Mouse (Mus musculus) kidney, adult 18-20 months (tissue): ENCODE data around the gene Lzts2.
"Not testable (repeated sequence)": the region's sequence is repeated elsewhere in the genome, so short reads cannot be mapped to it uniquely, and the experiment has no call there.

ENCODE experiments used
- DNase-seq: peaks from one replicate; pipeline ENCODE4 v3.0.0; 2021

The Lzts2 gene

DNA sequence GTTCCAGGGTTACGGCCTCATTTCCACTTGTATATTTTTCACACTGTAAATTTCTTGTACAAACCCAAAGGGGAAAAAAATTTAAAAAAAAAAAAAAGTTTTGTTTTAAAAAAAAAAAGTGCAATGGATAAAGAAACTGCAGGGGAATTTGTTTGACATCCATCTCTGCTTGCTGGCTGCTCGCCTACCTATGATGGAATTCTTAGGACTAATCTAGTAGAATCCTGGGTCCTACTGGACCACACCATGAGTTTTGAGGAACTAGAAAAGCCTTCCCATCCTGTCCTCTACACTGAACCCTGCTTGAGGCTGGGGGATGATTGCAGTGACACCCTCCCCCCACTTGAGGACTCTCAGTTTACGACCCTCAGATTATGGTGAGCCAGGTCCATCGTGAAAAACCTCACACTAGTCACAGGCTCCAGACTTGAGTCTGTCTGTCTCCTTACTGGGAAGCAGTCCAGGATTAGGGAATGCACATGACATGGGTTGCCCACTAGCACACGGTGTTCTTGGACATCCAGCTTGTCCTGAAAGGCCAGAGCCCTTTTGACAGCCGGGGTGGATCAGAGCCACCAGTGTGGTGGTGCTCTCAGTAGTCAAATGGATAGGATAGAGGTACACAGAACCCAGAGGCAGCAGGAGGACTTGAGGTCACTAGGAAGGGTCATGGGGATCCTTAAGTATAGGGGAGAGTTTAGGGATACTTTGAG, 12.9 kb downstream of the Lzts2 start:
- no peak for DNase-seq

DNA sequence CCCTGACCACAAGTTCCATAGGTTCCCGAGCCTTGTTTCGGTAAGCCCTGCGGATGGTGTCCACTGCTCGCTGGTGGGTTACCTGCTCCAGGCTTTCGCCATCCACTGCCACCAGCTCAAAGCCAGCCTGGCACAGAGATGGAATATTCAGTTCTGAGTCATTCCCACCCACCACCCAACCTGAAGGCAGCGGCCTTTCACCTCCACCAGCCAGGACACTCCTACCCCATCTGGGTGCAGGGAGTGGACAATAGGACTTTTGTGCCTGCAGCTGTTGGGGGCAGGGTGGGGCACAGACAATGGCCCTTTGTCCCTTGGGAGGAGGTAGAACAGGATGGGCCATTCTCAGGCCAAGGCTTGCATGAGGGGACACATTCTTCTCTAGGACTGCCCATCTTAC, 13.6 kb downstream of the Lzts2 start:
- no peak for DNase-seq

DNA sequence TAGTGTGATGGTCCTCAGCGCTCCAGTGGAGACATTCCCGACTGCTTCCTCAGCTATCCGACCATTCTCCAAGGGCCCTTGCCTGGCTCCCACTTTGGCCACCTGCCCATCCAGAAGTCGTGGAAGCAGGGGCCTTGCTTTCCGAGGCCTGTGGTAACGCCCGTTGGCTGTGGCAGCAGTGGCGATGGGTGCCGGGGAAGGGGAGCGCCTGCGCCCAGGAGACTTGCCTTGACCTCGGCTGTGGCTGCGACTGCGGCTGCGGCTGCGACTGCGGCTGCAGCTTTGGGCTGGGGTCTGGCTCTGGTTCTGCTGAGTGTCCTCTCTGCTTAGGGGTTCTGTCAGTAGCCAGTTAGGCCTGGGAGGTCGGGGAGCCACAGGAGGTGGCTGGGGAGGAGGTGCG, 14.5 kb downstream of the Lzts2 start:
- DNase-seq: no peak

DNA sequence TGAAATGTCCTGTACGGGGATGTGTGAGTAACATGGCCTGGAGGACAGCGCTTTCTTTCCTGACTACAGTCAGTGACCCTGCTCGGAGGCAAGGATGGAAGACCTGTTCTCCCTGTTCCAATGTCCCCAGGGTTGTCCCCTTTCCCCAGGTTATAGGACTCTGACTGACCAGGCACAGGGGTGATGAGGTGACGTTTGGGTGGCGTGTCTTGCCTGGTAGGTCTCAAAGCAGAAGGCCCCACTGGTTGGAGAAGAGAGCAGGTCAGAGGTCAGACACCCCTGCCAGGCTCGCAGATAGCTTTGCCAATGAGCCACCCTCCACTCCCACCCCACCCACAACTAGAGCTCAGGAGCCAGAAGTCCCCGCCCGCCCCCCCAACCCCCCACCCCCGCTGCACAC, 15.4 kb downstream of the Lzts2 start:
- no peak for DNase-seq

DNA sequence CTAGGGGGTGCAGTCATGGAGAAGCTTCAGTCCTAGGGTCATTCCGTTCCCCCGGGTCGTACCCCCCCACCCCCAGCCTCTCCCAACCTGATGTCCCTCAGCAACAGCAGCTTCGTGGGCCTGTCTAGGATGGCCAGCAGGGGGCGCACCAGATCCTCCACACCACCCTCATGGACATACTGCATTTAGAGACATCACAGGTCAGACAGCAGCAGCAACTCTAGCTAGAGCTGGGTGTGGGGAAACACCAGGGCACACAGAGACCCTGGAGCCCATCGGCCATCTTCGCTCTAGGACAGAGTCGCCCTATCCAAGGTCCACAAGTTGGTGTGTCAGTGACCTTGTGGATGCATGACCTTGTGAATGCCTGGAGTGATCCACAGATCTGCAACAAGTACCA, 15.9 kb downstream of the Lzts2 start:
- peak; percentile 78 for DNase-seq

DNA sequence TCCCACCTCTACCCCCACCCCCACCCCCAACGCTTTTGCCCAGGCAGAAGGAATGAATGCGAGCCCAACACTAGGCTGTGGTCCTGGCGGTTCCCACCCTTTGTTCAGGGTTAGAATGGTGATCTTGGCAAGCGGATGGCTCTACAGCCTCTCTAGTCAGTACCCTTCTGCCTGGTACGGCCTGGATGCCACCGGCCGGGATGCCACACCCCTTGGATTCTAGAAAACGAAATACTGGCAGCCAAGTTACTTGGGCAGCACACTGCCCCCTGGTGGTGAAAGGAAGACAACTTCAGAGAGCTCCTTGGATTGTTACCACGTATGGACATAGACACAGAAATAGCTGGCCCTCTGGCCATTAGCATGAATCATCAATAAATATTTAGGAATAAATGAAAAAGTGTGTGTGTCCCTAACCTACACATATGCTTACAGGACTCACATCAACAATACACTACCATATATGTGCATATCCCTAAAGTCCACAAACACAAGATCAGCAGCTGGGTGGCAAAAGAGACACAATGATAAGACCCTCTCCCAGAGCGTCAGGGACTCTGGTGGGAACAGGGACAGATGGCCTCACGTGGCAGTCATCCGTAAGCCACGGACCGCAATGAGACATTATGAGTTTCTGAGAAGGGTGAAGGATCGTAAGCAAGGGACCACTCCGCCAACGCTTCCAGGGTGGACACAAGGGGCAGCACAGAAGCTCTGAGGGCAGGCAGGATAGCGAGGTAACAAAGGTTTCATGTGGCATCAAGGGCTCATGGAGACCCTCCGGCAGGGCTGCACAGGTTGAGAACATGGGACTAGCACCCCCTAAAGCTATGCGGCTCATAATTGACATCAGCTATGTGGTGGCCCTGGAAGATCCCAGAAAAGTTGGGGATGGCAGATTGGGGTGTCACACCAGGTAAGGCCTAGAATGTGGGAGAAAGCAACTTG, 16.8 kb downstream of the Lzts2 start:
- DNase-seq: peak; percentile 82

DNA sequence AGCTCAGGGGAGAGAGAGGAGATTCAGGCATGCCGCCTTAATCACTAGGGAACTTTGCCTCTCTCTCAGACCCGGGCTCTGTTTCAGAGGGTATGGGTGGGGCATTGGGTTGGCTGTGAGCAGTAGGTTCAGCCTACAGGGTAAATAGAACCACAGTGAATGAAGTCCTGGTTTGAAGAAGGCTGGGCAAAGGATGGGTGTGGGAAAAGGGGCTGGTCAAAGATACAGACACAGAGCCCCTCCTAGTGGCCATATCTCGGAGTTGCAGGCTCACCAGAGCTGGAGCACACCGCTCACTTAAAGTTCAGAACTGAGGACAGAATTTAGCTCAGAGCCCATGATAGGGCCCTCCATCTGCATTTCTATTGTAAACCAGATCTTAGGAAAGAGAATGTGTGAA, 17.6 kb downstream of the Lzts2 start:
- DNase-seq: peak; percentile 83

DNA sequence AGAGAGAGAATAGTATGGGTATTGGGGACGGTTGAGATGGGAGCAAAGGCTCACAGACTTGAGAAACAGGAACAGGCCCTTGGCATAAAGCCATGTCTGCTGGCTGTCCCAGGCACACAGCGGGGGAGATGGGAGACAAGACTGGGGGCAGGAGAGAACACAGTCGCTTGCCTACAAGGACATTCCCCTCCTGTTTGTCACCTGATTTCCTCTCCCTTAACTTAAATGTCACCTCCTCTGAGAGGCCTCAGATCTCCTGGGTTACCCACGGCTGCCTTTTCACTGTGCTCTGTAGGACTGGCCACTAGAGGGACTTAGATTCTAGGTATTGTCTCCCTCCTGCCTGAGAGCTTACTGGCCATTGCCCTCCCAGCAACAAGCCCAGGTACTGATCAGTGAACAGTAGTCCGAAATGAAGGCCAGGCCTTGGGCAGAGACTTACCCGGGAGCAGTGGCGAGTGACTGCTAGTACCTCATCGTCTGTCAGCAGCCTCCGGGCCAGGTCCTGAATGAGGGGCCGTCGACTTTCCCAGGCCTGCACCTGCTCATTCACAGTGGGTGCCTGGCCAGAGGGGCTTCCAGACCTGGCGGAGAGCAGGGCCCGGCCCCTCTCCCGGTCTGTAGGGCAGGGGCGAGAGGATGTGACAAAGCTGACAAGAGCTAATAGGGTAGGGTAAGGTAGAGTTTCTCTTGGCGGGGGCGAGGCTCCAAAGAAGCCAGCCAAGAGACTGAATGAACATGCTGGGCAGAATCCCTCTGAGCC, 18.5 kb downstream of the Lzts2 start:
- DNase-seq: no peak

DNA sequence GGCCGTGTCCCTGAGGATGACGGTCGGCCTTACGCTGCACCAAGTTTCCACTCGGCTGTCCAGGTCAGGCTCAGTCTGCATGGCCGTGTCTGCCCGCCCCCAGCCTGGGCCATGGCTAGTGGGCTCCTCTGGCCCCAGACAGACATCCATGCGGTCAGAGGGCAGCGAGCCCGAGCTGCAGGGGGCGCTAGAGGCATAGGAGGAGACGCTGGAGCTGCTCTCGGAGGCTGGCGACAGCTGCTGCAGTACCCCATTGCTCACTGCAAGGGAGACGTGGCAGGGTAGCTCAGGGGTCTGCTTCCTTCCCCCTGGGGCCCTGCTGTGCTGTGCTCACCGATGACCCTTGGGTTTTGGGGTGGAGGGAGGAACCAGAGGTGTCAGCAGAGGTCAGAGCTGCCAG, 22.7 kb downstream of the Lzts2 start:
- peak; percentile 47 for DNase-seq

DNA sequence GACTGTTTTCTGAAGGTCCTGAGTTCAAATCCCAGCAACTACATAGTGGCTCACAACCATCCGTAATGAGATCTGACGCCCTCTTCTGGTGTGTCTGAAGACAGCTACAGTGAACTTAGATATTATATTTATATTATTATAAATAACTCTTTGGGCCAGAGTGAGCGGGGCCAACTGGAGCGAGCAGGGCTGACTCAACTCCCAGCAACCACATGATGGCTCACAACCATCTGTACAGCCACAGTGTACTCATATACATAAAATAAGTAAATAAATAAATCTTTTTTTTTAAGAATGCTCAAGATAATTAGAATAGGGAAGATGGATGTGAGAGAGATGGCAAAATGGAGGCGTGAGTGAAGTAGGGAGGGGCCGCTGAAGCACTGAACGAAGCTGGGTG, 24.0 kb downstream of the Lzts2 start:
- DNase-seq: not testable (repeated sequence)

DNA sequence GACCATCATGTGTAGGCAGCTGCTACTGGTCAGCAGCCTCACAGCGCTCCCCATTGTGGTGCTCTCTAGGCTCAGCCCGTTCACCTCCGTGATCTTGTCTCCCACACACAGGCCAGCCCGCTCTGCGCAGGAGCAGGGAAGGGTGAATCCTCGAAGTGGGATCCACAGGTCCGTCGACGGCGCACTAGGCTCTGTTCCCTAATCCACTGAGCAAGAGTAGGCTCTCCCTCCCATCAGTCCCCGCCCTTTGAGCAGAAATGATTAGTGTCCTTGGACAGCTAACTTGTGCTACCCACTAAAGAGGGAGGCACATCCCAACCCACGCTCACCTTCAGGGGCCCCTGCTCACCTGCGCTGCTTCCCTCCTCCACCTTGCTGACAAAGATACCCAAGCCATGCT, 26.0 kb downstream of the Lzts2 start:
- no peak for DNase-seq

DNA sequence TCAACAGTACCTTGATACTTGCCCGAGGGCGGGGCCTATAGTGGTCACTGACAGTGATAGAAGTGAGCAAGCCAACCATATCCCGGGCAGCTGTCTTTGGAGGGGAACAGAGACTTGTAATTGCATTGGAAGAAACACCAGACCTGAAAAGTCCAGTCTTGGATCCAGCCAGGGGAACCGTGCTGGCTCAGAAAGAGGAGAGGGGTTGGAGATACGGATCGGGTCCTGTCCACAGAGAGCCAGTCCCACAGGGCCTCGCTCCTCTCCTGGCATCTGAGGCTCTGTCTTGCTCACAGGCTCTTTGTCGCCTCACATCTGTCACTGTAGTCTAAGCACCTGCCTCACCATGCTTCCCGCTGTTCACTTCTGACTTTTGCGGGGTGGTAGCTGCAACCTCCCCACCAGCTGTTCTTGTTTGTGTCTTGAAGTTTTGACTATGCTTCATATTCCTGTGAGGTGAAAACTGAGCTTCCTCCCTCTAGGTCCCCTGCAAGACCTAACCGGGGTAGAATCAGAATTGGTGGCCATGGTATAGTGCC, 30.2 kb downstream of the Lzts2 start:
- no peak for DNase-seq

DNA sequence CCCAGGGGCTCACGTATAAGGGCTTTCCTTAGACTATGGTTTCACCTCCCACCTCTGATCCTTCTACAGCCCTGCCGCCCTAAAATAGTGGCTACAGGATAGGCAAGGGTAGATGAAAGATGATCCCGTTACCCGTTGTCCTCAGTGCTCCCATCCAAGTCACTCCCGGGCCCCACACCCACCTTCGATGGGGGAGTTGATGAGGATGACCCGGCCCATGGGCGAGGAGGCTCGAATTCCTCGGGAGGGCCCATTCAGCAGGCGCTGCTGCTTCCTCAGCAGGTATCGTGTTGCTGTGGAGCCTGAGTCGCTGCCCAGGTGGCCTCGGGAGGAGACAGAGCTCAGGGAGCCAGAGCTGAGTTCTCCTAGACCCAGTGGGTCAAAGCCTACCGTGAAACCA, 31.0 kb downstream of the Lzts2 start:
- no peak for DNase-seq

DNA sequence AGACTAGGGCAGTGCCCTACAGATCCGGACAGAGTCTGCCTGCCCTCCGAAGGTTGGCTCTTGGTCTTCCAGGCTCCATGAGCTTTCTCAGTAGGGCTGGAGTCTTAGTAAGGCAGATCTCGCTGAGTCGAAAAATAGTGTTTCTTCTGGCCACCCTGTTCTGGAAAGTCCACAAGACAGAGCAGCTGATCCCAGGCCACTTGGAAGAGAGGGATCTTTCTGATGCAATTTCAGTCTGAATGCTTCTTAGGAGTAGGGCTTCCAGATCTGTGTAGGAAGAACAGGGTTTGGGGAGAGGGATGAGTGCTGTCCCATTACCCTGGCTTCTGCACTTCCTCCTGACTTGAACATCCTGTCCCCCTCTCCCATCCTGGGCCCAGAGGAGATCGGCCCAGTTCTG, 31.4 kb downstream of the Lzts2 start, which contains the start of gene Pdzd7:
Pdzd7 (minus strand) TSS at position 67 of the 400 bp plus-strand sequence.
- DNase-seq: no peak

DNA sequence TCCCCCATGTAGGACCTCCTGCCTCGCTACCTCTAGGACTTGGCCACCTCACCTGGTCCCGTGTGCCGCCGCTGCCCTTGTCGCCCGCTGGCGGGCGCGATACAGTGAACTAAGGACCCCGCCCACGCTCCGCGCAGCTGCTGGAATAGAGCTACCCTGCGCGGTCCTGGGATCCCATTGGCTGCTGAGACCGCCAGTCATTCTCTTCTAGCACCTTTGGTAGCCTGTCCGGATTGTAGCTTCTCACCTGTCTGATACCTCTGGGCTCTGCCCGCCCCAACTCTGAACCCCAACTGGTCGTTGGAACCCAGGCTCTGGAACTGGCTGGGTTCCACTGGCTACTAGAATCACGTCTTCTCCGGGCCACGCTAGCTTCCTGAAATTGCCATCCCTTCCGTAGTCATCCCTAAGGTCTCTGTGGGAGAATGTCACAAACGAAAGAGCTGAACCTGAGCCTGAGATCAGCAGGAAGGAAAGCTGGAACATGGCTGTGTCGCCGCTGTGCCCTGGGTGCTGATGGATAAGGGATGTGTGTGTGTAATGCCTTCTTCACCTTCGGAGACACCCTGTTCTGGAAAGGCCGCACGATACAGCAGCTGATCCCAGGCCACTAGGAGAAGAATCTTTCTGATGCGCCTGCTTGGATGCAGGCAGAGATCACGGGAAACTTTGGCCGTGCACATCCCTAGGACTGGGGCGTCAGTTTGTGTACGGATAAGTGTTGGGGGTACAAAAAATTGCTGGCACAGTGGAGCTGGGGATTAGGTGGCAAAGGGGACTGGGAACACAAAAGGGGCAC, 32.5 kb downstream of the Lzts2 start:
- peak; percentile 88 for DNase-seq

DNA sequence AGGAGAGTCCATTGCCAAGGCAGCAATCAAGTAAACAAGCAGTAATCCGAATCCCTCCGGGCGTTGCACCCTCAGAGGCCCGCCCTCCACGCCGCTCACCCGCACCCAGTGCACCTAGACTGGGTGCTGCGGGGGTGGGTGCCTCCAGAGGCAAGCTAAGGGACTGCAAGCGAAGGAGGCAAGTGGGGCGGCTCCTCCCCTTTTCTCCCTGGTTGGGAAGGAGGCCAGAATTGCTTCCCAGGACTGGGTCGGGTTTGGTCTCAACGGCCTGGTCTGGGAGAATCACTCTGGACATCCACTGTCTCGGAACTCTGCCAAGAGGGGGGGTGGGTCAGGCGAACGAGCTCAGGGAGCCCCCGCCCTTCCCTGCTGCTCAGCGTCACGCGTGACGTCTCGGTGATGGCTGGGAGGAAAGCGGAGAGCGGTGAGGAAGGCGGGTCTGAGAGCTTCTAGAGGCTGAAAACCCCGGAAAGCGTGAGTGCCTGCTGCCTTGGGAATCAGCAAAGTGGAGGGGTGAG, 33.3 kb downstream of the Lzts2 start, which contains the start of gene Sfxn3:
Sfxn3 (plus strand) TSS at position 87 of the 518 bp plus-strand sequence.
- peak; percentile 91 for DNase-seq

DNA sequence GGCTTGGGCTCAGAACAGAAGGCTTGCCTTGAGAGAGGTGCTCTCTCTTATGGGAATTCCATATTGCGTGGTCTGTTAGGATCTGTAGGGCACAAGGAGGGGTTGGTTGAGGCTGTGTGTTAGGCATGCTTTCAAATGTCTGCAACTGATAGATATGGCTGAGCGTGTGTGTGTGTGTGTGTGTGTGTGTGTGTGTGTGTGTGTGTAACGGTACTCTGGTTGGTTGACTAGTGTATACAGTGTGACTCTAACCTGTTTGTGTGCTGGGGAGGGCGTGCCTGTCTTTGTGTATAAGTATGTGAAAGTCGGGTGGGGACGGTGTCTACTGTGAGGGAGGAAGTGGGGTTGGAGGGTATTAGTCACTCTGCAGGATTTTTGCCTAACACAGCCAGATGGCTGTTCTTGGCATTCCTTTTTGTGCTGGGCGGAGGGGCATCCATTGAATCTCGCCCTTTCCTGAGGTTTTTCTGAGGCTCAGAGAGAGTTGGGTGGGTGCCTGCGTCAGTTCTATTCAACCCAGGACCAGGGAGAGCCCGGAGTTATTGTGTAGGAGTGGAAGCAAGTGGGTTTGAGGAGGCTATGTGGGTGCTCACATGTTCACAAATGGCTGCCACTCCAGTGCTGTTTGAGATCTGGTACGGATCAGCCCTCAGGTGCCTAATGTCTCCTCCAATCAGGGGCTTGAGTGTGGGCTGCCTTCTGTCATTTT, 33.9 kb downstream of the Lzts2 start:
- no peak for DNase-seq

DNA sequence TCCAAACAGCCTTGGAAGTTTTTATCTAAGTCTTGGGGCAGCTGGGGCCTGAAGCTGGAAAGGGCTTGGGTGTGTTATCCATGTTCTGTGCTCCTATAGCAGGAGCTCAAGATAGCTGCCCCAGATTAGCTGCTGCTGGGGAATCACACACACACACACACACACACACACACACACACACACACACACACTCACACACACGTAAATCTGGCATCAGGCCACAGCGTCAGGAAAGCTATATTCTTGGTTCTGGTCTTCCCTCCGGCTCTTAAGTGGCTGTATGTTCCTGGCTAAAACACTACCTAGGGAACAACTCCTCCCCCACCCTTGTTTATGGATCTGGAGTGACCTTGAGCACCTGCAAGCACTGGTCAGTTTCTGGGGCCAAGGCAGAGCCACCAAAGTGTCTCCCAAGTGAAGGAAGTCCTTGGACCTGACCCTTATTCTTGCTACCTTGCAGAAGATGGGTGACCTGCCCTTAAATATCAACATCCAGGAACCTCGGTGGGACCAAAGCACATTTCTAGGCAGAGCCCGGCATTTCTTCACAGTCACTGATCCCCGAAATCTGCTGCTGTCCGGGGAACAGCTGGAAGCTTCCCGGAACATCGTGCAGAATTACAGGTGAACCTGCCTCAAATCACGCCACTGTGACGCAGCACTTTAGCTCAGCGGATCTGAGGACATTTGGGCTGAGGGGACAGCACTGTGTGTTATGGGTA, 34.6 kb downstream of the Lzts2 start:
- no peak for DNase-seq

DNA sequence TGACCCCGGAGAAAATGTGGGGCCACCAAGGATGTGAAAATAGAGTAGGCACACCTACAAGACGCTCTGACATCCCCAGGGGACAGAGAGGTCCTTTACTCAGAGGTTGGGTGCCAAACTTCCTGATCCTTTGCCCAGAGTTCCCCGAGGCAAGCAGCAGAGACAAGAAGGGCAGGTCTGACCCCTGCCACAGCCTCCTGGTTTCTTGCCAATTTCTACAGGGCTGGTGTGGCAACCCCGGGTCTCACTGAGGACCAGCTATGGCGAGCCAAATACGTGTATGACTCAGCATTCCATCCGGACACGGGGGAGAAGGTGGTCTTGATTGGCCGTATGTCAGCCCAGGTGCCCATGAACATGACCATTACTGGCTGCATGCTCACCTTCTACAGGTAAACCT, 35.3 kb downstream of the Lzts2 start:
- DNase-seq: no peak

DNA sequence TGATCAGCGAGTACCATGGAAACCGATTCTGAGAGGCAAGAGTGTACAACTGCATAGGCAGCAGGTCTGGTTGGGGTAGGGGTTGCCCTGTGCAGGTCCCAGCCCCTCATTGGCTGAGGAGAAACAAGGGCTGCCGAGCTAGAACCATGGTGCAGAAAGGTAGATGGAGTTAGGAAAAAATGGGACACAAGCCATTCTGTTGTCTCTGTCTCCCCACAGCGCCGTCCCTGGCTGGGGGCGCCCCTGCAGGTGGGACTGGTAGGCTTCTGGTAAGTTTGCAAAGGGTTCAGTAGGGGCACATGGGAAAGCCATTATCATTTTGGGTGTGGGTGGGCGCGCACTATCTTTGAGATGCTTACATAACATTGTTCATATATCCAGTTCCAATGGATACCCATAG, 39.2 kb downstream of the Lzts2 start:
- no peak for DNase-seq
